Mouse (Mus musculus) cerebellum, postnatal 10 days (tissue): ENCODE data around the gene Fam222b.
"Not testable (repeated sequence)": the region's sequence is repeated elsewhere in the genome, so short reads cannot be mapped to it uniquely, and the experiment has no call there.

Experiments
- DNase-seq, 2 experiments: peaks; one replicate each; pipeline ENCODE4 v3.0.0; 2021; ENCODE audit warnings: mixed read lengths in 2 of 2

Gene Fam222b

DNA sequence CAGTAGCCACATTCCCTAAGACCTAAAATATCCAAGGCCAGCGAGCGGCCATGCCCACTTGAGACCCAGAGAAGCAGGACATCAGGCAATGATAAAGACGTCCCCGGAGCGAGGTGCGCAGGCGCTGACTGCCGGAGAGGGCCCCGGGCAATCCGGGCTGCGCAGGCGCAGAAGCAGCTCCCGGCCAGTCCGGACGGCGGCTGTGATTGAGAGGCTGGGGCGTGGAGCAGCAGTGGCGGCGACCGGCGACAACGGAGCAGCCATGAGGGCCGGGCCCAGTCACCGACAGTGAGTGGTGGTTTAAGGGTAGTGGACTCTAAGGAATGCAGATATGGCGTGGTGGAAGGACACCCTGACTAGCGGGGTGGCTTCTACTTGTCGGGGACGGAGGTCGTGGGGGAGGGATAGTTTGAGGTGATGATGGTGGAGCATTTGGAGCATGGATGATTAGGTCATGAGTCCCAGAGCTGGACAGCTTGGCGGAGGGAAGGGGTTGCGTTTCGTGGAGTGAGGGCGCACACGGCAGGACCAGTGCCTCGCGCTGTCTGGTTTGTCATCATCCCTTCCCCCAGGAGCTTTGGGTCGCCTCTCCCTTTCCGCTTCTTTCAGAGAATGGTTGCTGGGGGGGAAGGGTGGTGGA lies at the start of gene Fam222b:
TSS of gene Fam222b (plus strand) at position 157 of the 640 bp plus-strand sequence.
- peak; percentile 95 to 98 for DNase-seq

DNA sequence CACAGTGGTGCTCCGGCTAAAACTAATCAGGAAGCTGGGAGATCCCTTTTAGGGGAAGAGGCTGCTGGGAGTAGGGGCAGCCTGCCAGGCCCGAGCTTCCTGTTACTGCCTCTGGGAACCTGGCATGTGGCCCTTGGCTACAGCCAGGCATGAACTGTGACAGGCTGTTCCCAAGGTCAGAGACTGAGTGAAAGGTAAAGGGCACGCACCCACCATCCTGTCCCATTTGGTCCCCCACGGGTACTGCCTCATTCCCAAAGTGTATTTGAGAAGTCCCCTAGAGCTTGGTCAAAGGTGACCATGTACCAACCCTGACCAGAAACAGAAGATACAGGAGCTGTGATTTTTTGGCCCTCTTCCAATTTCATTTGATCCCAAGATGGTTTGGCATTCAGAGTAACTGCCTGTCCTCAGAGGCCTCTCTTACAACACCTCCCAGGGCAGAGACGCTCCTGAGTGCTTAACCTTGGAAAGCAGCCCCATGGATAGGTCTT lies 49.7 kb upstream of the Fam222b start:
- peak; percentile 95 for DNase-seq

DNA sequence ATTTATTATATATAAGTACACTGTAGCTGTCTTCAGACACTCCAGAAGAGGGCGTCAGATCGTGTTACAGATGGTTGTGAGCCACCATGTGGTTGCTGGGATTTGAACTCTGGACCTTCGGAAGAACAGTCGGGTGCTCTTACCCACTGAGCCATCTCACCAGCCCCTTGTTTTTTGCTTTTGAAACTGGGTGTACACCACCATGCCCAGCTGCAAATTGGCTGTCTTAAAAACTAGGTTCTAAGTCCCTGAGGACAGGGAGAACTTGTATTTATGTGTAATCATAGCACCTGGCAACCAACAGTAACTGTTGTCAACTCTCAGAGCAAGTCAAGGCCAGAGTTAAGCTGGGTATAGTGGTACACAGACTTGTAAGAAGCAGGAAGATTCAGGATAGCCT lies 45.8 kb upstream of the Fam222b start:
- not testable (repeated sequence) for DNase-seq

DNA sequence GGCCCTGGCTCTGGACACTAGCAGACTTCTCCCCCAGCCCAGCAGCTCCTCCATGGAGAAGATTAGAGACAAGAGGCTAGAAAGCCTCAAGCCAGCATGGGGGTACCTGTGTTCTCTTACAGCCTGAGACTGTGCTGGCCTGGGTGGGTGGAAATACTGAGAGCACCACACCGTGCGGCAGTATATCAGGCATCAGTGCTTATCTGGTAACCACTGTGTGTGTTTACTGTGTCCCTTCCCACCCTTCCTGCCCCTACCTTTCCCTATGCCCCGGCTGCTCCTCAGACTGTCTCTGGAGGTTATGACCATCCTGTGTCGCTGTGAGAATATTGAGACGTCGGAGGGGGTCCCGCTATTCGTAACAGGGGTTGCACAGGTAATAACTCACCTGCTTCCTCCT lies 41.4 kb upstream of the Fam222b start:
- no peak for DNase-seq

DNA sequence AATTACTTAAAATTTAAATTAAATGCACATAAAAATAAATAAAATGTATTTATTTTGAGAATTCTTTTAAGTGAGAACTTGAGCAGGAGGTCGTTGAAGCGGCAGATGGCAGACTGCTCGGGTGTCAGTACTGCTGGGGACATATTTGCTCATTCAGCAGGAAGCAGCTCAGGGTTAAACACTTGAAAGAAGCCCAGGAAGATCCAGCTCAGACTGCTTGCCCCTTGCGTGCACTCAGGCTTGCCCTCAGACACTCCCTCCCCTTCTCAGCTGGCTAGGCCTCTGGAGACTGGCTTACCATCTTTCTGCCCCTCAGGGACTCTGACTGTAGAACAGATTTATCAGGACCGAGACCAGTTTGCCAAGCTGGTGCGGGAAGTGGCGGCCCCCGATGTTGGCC lies 37.5 kb upstream of the Fam222b start:
- DNase-seq = no peak

DNA sequence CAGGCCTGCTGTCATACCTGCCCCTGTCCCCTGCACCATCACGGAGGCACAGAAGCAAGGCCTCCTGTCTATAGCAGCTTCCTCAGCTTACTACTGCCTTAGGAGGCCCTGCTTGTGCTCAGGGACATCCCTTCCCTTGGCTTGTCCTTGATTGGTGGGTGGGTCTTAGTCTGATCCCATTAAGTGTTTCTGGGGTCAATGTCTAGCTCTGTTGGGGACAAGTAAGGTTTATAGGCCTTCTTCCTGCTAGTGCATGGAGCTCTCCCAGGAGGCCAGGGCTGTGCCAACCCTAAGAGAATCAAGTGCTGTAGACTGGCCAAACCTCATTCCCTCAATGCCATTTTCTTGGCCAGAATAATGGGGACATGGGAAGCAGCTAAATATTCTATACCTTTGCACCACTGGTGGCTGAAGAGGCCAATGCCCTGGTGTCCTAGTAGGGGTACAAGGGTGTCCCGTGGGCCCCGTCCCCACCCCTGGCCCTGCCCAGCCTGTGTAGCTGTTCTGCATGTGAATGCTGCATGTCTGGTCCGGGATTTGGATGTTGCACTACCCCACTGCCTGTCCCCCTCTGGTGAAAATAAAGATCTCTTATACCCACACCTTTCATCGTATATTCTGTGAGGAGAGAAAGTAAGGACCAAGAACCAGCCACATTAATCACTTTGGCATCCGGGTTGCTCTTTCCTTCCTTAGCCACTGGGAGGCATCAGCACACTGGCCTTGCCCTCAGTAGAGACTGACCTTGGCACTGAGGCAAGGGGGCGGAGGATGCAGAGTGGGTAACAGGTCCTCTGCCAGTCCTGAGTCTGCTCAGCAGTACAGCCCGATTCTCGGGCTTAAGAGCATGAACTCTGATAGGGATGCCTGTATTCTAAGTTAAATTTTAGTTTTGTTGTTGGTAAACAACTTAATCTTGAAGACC lies 34.4 kb upstream of the Fam222b start:
- peak; percentile 93 to 95 for DNase-seq

DNA sequence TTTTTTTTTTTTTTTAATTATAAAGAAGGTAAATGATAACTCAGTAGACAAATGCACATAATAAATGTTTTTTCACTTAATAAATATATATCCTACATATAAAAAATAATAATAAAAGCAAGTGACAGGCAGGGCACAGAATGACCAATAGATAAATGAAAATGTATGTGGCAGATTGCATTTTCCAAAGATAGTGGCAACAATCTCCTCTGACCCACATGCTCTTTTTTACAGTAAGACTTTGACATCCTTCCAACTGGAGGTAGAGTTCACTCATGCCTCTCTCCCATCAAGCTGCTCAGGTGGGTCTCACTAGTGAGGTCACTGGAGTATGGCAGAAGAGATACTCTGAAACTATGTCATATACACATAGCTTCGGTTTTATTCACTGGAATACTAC lies 31.9 kb upstream of the Fam222b start:
- DNase-seq = no peak

DNA sequence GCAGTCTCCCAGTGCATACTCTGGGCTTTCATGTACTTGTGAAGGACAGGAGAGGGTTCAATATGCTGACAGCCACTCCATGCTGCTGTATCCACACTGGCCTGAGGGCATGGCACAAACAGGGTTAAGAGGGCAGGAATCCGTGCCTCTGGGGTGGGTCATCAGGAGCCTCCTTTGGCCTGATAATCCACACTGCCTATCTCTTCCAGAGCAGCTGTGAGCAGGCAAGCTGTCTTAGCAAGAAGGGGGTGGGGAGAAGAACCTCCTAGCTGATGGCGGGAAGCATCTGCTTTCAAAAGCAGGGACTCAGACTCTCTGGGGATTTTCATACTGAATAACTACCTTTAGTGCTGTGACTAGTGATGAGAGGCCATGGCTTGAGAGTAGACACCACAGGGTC lies 28.6 kb upstream of the Fam222b start:
- DNase-seq = no peak

DNA sequence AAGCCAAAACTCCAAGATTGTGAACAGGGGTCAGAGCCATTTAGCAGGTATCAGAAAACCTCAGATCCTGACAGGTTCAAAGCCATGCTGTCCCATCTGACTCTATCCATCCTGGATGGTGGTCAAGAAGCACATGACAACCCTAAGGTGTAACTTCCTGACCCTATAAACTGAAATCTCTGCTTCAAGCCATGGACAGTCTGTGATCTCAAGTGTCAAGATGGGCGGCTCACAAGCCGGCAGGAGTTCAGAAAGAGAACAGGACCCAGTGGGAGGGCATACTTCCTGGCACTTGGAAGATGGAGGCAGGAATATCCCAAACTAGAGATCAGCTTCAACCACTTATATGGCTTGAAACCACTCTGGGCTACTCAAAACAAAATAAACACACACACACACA lies 27.8 kb upstream of the Fam222b start:
- DNase-seq = no peak

DNA sequence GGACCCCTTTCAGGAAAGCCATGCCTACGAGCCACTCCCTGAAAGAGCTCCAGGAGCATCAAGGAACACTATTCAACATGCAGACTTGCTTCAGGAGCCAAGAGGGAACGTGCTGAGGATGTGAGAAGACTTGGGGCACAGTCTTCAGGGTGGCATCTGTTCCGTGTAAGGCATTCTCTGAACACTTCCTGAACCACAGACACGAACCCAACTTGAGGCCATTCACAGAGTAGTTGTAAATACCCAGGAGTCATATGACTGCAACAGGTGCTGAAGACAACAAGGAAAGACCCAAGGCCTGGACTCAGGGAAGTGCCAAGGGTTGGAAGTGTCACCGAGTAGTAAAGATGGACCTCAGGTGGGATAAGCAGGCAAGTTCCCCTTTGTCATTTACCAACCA lies 26.9 kb upstream of the Fam222b start:
- DNase-seq = no peak

DNA sequence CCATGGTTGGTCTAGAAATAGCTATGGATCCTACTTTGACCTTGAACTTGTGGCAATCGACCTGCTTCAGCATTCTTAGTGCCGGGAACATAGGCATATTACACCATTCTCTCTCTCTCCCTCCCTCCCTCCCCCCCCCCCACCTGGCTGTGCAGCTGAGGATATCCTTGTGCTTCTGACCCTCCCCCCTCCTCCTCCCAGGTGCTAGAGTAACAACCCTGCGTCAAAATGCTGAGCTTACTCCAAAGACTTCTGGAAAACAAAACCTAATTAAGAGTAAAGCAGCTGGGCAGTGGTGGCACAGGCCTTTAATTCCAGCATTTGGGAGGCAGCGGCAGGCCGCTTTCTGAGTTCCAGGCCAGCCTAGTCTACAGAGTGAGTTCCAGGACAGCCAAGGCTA lies 25.3 kb upstream of the Fam222b start:
- DNase-seq = no peak

DNA sequence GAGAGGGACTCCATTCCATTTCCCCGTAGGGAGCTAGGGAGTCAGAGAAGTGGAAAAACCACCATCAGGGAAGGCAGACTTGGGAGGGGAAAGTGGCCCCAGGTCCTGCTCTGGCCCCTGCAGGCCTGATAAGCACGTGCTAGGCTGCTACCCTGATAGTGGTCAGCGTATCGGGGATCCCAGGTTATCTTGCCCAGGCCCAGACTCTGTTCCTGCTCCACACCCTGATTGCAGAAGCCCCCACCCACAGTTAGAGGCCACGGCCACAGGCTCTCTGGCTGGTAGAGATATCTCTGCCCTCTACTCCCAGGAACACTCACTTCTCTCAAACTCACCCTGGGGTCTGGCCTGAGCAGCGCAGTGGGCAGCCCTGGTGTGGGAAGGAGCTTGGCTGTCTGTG lies 24.8 kb upstream of the Fam222b start:
- no peak for DNase-seq

DNA sequence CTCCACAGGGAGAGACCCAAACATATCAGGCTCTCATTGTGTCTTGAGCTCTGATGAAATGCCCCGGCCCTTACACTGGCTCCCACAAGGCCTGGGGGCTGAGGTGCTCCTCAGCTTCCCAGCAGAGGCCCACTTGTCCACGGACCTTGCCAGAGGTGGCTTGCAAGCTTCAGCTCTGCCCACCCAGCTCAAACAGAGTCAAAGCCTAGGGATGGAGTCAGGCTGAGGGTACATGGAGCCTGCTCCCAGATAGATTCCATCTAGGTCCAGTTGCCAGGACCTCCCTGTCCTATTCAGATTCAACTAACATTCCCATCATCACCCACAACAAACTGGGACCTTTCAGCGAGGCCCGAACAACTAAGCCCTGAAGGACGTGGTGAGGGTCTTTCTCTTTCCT lies 22.5 kb upstream of the Fam222b start:
- DNase-seq = no peak

DNA sequence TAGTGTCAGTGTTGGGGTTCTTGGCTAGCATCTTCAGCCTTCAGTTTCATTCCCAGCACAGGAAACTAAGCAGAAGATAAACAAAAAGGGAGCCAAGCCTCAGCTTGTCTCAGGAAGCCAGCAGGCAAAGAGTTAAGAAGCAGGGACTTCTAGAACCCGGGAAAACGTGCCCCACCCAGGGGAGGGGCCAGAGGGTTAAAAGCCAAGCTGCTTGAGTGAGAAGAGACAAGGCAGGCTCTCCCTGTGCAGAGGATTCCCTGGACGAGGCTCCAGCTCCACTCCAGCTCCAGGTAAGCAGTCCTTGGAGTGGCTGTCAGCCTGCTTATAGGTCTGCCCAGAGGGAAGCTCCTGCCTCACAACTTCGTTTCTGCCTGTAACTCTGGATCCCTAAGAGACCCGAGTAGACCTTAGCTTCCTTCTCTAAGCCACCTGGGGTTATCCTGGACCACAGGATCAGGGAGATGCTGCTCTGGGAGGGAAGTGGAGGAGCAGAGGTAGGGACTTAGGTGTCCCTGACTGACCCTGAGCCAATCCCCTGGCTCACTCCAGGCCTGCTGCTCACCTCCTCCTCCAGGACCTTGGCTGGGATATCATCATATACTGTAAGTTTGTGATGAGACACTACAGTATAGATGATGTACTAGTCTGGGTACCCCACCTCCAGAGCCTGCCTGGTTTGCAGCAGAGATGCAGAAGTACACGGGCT lies 21.9 kb upstream of the Fam222b start:
- no peak for DNase-seq

DNA sequence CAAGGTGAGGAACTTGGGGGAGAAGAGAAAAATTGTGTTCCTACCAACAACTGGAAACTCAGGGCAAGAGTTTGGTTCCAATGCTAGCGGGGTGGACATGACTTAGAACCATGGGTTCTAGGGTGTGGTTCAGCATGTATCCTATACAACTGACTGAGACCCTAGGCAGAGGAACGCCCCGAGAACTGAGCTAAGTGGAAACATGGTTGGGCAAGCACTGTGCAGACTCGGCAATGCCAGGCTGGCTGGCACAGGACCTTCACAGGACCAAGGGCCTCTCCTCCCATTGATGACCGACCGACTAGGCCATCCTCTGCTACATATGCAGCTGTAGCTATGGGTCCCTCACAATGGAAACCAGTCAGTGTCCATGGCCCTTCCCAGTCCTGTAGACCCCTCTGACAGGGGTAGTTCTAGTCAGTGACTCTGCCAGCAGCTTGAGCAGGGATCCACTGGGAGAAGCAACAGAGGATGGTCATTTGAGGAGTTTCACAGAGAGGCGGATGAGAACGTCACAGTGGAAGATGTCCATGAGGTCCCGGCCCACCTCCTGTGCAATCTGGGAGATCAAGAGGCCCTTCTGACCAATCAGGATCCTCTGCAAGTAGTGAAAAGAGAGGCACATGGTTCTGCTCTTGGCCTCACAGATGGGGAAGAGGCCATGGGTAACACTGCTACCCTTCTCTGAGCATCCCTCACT lies 20.7 kb upstream of the Fam222b start:
- no peak for DNase-seq

DNA sequence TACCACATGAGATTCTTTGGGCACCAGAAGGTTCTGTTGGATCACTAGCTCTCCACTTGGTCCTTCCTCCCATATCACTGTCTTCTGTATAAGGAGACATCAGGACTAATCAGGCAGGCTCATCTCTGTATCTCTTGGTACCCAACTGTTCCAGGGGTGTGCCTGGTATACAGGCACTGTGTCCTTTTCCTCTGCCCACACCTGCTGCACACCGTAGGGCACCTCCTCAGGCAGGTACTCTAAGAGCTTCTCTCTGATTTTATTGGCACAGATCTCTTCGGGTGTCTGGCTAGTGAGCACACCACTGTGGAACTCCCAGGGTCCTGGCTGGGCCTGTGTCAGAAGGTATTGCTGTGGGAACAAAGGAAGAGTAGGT lies 20.2 kb upstream of the Fam222b start:
- no peak for DNase-seq

DNA sequence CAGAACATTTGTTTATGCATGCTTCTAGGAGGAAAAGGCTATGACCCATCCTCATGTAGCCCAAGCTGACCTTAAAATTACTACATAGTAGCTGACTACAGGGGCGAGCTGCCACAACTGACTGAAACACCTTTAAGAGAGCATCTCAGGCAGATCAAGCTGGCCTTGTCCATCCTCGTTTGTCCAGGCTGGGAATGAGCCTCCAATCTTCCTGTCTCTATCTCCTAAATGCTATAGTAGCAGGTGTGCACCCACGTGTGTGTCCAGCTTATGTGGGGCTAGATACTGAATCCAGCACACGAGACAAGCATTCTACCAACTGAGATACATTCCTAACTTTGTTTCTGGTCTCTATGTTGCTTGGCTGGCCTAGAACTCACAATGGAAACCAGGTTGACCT lies 19.8 kb upstream of the Fam222b start:
- DNase-seq = no peak

DNA sequence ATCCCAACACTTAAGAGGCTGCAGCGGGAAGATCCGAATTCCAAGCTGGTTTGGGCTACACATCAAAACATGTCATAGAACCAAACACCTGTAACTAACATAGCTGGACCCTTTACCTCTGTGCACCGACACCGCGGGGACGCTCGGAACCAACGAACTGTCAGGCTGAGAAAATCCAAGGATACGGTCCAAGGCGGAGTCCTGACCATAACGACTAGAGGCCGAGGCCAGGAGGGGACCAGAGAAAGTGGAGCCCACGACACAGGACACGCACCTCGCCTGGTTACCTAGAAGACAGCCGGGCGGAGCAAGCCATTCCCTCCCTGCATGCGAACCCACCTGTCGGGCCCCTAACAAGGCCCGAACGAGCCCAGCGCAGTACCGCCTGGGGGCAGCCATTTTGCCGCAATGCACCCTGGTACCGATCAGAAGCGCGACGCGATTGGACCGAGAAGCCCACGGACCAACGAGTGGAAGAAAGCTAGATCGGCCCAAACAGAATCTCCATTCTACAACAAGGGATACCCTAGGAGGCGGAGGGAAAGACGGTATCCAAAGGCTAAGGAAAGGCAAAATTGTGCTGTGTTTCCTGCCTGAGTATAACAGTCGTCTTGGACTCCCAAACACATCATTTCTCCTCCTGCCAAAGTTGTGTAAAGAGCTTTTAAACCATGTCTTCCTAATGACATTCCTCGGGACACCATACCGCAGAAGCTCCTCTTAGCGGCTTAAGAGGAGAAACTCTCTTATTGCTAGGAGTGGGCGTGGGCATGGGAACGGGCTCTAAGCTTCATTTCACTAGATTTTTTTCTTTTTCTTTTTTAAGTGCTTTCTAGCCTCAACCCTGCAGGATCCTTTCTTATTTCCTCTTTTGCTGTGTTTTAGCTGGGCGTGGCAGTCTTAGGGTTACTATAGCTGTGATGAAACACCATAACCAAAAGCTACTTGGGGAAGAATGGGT lies 14.2 kb upstream of the Fam222b start, which contains the start of gene Eral1:
TSS of gene Eral1 (minus strand) at position 423 of the 961 bp plus-strand sequence.
- peak; percentile 89 to 92 for DNase-seq

DNA sequence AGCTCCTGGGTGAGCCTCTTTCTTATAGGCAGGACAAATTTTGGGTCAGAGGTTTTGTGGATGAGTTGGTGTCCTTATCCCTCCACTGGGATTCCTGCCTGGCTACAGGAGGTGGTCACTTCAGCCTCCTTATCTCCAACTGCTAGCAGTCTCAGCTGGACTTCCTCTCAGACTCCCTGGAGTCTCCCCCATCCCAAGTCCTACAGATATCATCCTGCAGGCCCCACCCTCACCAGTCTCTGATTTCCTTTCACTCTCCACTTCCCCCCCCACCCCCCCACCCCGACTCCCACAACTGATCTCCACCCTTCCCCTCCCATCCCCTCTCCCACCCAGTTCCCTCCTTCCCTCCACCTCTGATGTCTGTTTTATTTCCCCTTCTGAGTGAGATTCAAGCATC lies 10.9 kb upstream of the Fam222b start:
- DNase-seq = no peak

DNA sequence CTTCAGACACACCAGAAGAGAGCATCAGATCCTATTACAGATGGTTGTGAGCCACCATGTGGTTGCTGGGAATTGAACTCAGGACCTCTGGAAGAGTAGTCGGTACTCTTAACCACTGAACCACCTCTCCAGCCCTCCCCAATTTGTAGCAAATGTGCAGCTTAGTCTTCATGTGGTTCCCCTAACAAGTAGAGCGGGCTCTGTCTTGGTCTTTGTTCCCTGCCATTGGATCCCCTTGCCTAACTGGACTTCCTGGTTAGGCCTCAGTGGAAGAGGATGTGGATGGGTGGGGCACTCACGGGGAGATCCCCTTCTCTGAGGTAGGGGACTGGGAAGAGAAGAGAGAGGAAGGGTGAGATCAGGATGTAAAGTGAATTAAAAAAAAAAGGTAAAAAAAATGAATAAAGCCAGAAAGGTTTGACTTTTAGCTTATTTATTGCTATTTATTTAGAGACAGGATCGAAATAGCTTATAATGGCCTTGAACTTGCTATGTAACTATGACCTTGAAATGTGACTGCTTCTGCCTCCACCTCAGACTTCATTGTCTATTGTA lies 7.5 kb upstream of the Fam222b start:
- no peak for DNase-seq

DNA sequence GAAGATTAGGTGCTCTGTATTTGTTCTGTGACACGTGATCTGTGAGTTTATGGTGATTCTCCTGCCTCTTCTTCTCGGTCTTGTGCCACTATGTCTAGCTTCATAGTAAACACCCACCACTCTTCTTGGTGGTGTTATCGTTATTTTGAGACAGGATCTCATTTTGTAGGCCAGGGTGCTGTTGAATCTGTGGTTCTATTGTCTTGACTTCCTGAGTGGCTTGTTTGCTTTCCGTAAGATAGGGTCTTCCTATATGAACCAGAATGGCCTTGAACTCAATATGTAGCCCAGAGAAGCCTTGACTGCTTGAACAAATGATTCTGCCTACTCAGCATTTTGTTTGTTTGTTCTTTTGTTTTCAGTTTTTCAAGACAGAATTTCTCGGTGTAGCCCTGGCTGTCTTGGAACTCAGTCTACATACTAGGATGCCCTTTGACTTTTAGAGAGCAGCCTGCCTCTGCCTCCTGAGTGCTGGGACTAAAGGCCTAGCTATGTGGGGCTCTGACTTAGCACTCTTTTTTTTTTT lies 6.6 kb upstream of the Fam222b start:
- no peak for DNase-seq
